Mouse (Mus musculus): Measurements from ENCODE around the gene Crhr1. TPM values are rescaled to one million over a fixed set of nuclear protein-coding genes. Genes with fewer than 3 reads are reported as not detected.

Crhr1 gene
- polyA plus RNA-seq, 1 experiment from 2014 or later, result not detected

GRCm38 (mm10) chr11:104155899-104156298 is 23.2 kb downstream of the Crhr1 start:
- H3K9me3 ChIP-seq (ENCODE audit: low read depth, low read length), result no peaks in the 10 kb centered on the region
- TF ChIP-seq CTCF (IDR thresholded peaks at IDR 0.05; ENCODE audit: low read depth), result no peak
- ATAC-seq (ENCODE audit: insufficient read depth) (no peak), DNase-seq (no peak)
- peaks cover 9% of the 10 kb centered on the region for H3K27me3 ChIP-seq (ENCODE audit: insufficient read depth, low read length)
- H3K36me3 ChIP-seq (ENCODE audit: insufficient read depth), result no peaks in the 10 kb centered on the region
- no peak overlapping the region for H3K9ac ChIP-seq
- no peak overlapping the region for H3K27ac ChIP-seq (ENCODE audit: low read depth)
- no peaks in the 10 kb centered on the region for H3K4me1 ChIP-seq (ENCODE audit: insufficient read depth)
- no peak overlapping the region for H3K4me3 ChIP-seq (ENCODE audit: low read depth, low read length)
- no peak overlapping the region for H3K4me2 ChIP-seq

- Histone ChIP-seq H3K4me1 (ENCODE audit: insufficient read depth) (no peaks in the 10 kb centered on the region), H3K9me3 (ENCODE audit: low read depth, low read length) (no peaks in the 10 kb centered on the region), H3K36me3 (ENCODE audit: insufficient read depth) (no peaks in the 10 kb centered on the region), H3K27ac (ENCODE audit: low read depth) (no peak overlapping the region), H3K27me3 (ENCODE audit: insufficient read depth, low read length) (peaks cover 9% of the 10 kb centered on the region), H3K4me3 (ENCODE audit: low read depth, low read length) (no peak overlapping the region), H3K4me2 (no peak overlapping the region), H3K9ac (no peak overlapping the region)
- no peak for DNase-seq
- WGBS, result 38% methylated on average over 3 of the region's 3 CpGs
- no peak for ATAC-seq (ENCODE audit: insufficient read depth)
- TF ChIP-seq CTCF (IDR thresholded peaks at IDR 0.05; ENCODE audit: low read depth), result no peak
Observed at GRCm38 (mm10) chr11:104156391-104156790, 23.7 kb downstream of the Crhr1 start.

GRCm38 (mm10) chr11:104157603-104158259 is 25.1 kb downstream of the Crhr1 start:
- Histone ChIP-seq H3K9ac (no peak overlapping the region; the same call in 1 of the 2 replicates), H3K4me1 (ENCODE audit: insufficient read depth) (no peaks in the 10 kb centered on the region), H3K27ac (ENCODE audit: low read depth) (no peak overlapping the region), H3K27me3 (ENCODE audit: insufficient read depth, low read length) (peaks cover 9% of the 10 kb centered on the region), H3K4me2 (peak overlapping the region; percentile 57), H3K36me3 (ENCODE audit: insufficient read depth) (no peaks in the 10 kb centered on the region), H3K9me3 (ENCODE audit: low read depth, low read length) (no peaks in the 10 kb centered on the region), H3K4me3 (ENCODE audit: low read depth, low read length) (peak overlapping the region; percentile 22; the same call in 1 of the 2 replicates)
- peak; percentile 76 for DNase-seq
- peak; percentile 96 for ATAC-seq (ENCODE audit: insufficient read depth)
- WGBS, result 5% methylated on average over 23 of the region's 23 CpGs
- peak; percentile 51 for TF ChIP-seq CTCF (IDR thresholded peaks at IDR 0.05; ENCODE audit: low read depth)

- Histone ChIP-seq H3K36me3 (ENCODE audit: insufficient read depth) (no peaks in the 10 kb centered on the region), H3K27ac (ENCODE audit: low read depth) (no peak overlapping the region), H3K9me3 (ENCODE audit: low read depth, low read length) (no peaks in the 10 kb centered on the region), H3K9ac (no peak overlapping the region), H3K27me3 (ENCODE audit: insufficient read depth, low read length) (peaks cover 9% of the 10 kb centered on the region), H3K4me3 (ENCODE audit: low read depth, low read length) (peak overlapping the region; percentile 22; the same call in 1 of the 2 replicates), H3K4me1 (ENCODE audit: insufficient read depth) (no peaks in the 10 kb centered on the region), H3K4me2 (peak overlapping the region; percentile 57)
- WGBS, result 9% methylated on average over 17 of the region's 17 CpGs
- DNase-seq (no peak), ATAC-seq (ENCODE audit: insufficient read depth) (no peak)
- no peak for TF ChIP-seq CTCF (IDR thresholded peaks at IDR 0.05; ENCODE audit: low read depth)
Observed at GRCm38 (mm10) chr11:104158260-104158907, 25.7 kb downstream of the Crhr1 start.

GRCm38 (mm10) chr11:104159769-104160272 is 27.2 kb downstream of the Crhr1 start:
- H3K4me1 ChIP-seq (ENCODE audit: insufficient read depth), result no peaks in the 10 kb centered on the region
- no peaks in the 10 kb centered on the region for H3K36me3 ChIP-seq (ENCODE audit: insufficient read depth)
- WGBS, result 65% methylated on average over 4 of the region's 4 CpGs
- ATAC-seq (ENCODE audit: insufficient read depth), result no peak
- H3K4me2 ChIP-seq, result no peak overlapping the region
- H3K9ac ChIP-seq, result no peak overlapping the region
- H3K4me3 ChIP-seq (ENCODE audit: low read depth, low read length), result no peak overlapping the region
- H3K27ac ChIP-seq (ENCODE audit: low read depth), result no peak overlapping the region
- no peaks in the 10 kb centered on the region for H3K9me3 ChIP-seq (ENCODE audit: low read depth, low read length)
- peaks cover 9% of the 10 kb centered on the region for H3K27me3 ChIP-seq (ENCODE audit: insufficient read depth, low read length)
- no peak for DNase-seq
- no peak for TF ChIP-seq CTCF (IDR thresholded peaks at IDR 0.05; ENCODE audit: low read depth)

GRCm38 (mm10) chr11:104161153-104161552 is 28.5 kb downstream of the Crhr1 start:
- Histone ChIP-seq H3K9me3 (ENCODE audit: low read depth, low read length) (no peaks in the 10 kb centered on the region), H3K4me1 (ENCODE audit: insufficient read depth) (no peaks in the 10 kb centered on the region), H3K36me3 (ENCODE audit: insufficient read depth) (no peaks in the 10 kb centered on the region), H3K27me3 (ENCODE audit: insufficient read depth, low read length) (peaks cover 9% of the 10 kb centered on the region), H3K4me2 (no peak overlapping the region), H3K9ac (no peak overlapping the region), H3K4me3 (ENCODE audit: low read depth, low read length) (no peak overlapping the region), H3K27ac (ENCODE audit: low read depth) (no peak overlapping the region)
- no peak for TF ChIP-seq CTCF (IDR thresholded peaks at IDR 0.05; ENCODE audit: low read depth)
- ATAC-seq (ENCODE audit: insufficient read depth) (no peak), DNase-seq (no peak)
- 81% methylated on average over 5 of the region's 5 CpGs for WGBS

- Histone ChIP-seq H3K27me3 (ENCODE audit: insufficient read depth, low read length) (no peaks in the 10 kb centered on the region), H3K27ac (ENCODE audit: low read depth) (no peak overlapping the region), H3K9ac (no peak overlapping the region), H3K4me2 (no peak overlapping the region), H3K4me1 (ENCODE audit: insufficient read depth) (no peaks in the 10 kb centered on the region), H3K4me3 (ENCODE audit: low read depth, low read length) (no peak overlapping the region), H3K9me3 (ENCODE audit: low read depth, low read length) (no peaks in the 10 kb centered on the region), H3K36me3 (ENCODE audit: insufficient read depth) (no peaks in the 10 kb centered on the region)
- WGBS, result 87% methylated on average over 10 of the region's 10 CpGs
- no peak for TF ChIP-seq CTCF (IDR thresholded peaks at IDR 0.05; ENCODE audit: low read depth)
- DNase-seq (no peak), ATAC-seq (ENCODE audit: insufficient read depth) (no peak)
Observed at GRCm38 (mm10) chr11:104164257-104164656, 31.6 kb downstream of the Crhr1 start.

Measured in lung, embryonic 14.5 days (tissue).